ENCODE assay signal across 8 mouse cellular contexts in the genomic region with DNA sequence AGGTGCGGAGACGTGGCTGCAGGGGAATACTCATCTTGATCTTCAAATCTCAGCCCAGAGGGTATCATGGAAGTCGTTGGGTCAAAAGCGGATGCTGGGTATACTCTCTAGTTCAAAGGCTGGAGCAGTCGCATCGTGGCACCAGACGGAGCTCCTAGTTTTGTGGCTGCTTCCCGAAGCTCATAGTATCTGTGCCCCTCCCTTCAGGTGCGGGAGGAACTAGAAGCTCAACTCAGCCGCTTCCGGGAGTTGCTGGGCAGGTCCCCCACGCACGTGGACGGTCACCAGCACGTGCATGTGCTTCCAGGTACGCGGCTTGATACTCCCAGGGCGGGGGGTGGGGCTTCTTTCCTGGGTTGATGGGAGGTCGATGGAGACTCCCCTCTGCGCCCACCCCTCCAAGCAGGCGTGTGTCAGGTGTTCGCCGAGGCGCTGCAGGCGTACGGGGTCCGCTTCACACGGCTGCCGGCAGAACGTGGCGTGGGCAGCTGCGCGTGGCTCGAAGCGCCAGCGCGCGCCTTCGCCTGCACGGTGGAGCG. TPM values are rescaled to one million over a fixed set of nuclear protein-coding genes. Genes with fewer than 3 reads are reported as not detected.
DNase-seq lines count a peak whose midpoint lies in the region; ATAC-seq lines count a peak whose summit lies in the region.

No protein-coding gene starts in this region.

- H3K4me1 ChIP-seq in forebrain, embryonic 14.5 days (ENCODE audit: control insufficient read depth, insufficient read depth, low read length): peaks cover 3% of the 10 kb centered on the region; the same call in 1 of the 2 replicates

- 0 out of 2 replicates have a peak, but pooled peaks cover 7% of the 10 kb centered on the region for H3K27me3 ChIP-seq in forebrain, embryonic 14.5 days (replicated peaks; ENCODE audit: control insufficient read depth, insufficient read depth, low read length)

- no peaks in the 10 kb centered on the region for H3K79me2 ChIP-seq in macrophage (ENCODE audit: inconsistent target)

- no peak overlapping the region for H3K27ac ChIP-seq in forebrain, embryonic 14.5 days (ENCODE audit: low read depth, low read length)
- no peak overlapping the region for H3K27ac ChIP-seq in macrophage

- peaks cover 15% of the 10 kb centered on the region for H3K36me3 ChIP-seq in forebrain, embryonic 14.5 days (ENCODE audit: control insufficient read depth, insufficient read depth, low read length)
- H3K36me3 ChIP-seq in macrophage (ENCODE audit: inconsistent target): 0 out of 2 replicates have a peak, but pooled peaks cover under 1% of the 10 kb centered on the region

- peak overlapping the region; percentile 59 for H3K4me3 ChIP-seq in forebrain, embryonic 14.5 days (ENCODE audit: low read depth, low read length)
- peak overlapping the region; percentile 44 for H3K4me3 ChIP-seq in macrophage (ENCODE audit: inconsistent target)

- intact Hi-C loops in gastrocnemius, postnatal 36 days (cut with DNase I): loop anchor here (5.0 kb wide), 2 partner anchors 60 to 125 kb away; a partner anchor contains a TSS

- peak overlapping the region; percentile 95 for H3K4me2 ChIP-seq in forebrain, embryonic 14.5 days (ENCODE audit: low read length)

- no peaks in the 10 kb centered on the region for H3K9me3 ChIP-seq in forebrain, embryonic 14.5 days (replicated peaks; ENCODE audit: control insufficient read depth, low read length)

- DNase-seq in layer of hippocampus, adult 9-11 months: peak; percentile 20
- DNase-seq in layer of hippocampus, adult 9-10 months (ENCODE audit: low spot score): no peak
- peak; percentile 58 for DNase-seq in ZHBTc4 (ENCODE audit: low read depth, low spot score)
- DNase-seq in forebrain, embryonic 14.5 days (ENCODE audit: low spot score): peak; percentile 34
- peak; percentile 23 to 36 for DNase-seq in kidney, postnatal 36 days
- DNase-seq in right cerebral cortex, postnatal 25 days: peak; percentile 50
- DNase-seq in gastrocnemius, postnatal 36 days: no peak

- peak overlapping the region; percentile 65 for H3K9ac ChIP-seq in forebrain, embryonic 14.5 days (ENCODE audit: low read length)

- ATAC-seq in forebrain, embryonic 14.5 days: peak; percentile 40

- WGBS in forebrain, embryonic 14.5 days: 1% methylated on average over 41 of the region's 41 CpGs
- WGBS in macrophage (ENCODE audit: missing documents): 7% methylated on average over 41 of the region's 41 CpGs

RNA-seq across cellular contexts. Expression of a gene that starts 0.4 kb away (rescaled TPM):
- polyA plus RNA-seq in forebrain, embryonic 14.5 days (2014; fragmentation: Nextera tagmentation; extraction: Ambion mirVana): 0.66 and 1.4 TPM in 2 replicates
- 1 to 10 TPM in 9 of 26 experiments, under 1 TPM in 17; 0.20 to 2.2 (median 0.70) TPM for total RNA-seq in macrophage (2018; cell fraction: chromatin; rRNA removed)
- under 1 TPM in 14 of 26 experiments, not detected in 12; 0.03 to 0.32 (median 0.05) TPM for total RNA-seq in macrophage (2018; cell fraction: cytosol; rRNA removed)
- total RNA-seq in macrophage (2018; cell fraction: nucleus; rRNA removed): 1 to 10 TPM in 6 of 26 experiments, under 1 TPM in 18, not detected in 2; 0.36 to 1.8 (median 0.62) TPM
- 0.03 to 0.11 TPM in 2 of 3 replicates, not detected in the other for polyA plus RNA-seq in macrophage (2018)
- under 1 TPM in 1 of 2 experiments, not detected in 1; 0.26 TPM for total RNA-seq in gastrocnemius, postnatal 36 days (2021)

RNA-seq across cellular contexts. Expression of a gene that starts 3.0 kb away (rescaled TPM):
- polyA plus RNA-seq in forebrain, embryonic 14.5 days (2014; fragmentation: Nextera tagmentation; extraction: Ambion mirVana): 25.1 and 28.7 TPM in 2 replicates
- 1 to 10 TPM in 13 of 26 experiments, under 1 TPM in 8, not detected in 5; 0.44 to 4.1 (median 1.3) TPM for total RNA-seq in macrophage (2018; cell fraction: chromatin; rRNA removed)
- total RNA-seq in macrophage (2018; cell fraction: cytosol; rRNA removed): 1 to 10 TPM; 1.3 to 3.9 (median 2.1) TPM
- 1 to 10 TPM in 14 of 26 experiments, under 1 TPM in 12; 0.35 to 9.0 (median 1.0) TPM for total RNA-seq in macrophage (2018; cell fraction: nucleus; rRNA removed)
- 1.3 to 7.1 TPM (median 2.0 TPM) in 3 replicates for polyA plus RNA-seq in macrophage (2018)
- total RNA-seq in gastrocnemius, postnatal 36 days (2021): under 1 TPM in 1 of 2 experiments, not detected in 1; 0.20 TPM

RNA-seq across cellular contexts. Expression of a gene that starts 15.3 kb away (rescaled TPM):
- polyA plus RNA-seq in forebrain, embryonic 14.5 days (2014; fragmentation: Nextera tagmentation; extraction: Ambion mirVana): 33.3 and 40.9 TPM in 2 replicates
- total RNA-seq in macrophage (2018; cell fraction: chromatin; rRNA removed): 1 to 10 TPM in 22 of 26 experiments, under 1 TPM in 3, not detected in 1; 0.90 to 5.5 (median 2.0) TPM
- total RNA-seq in macrophage (2018; cell fraction: cytosol; rRNA removed): 10 to 100 TPM; 39.8 to 84.0 (median 63.6) TPM
- 10 to 100 TPM in 25 of 26 experiments, 1 to 10 TPM in 1; 8.7 to 57.6 (median 26.1) TPM for total RNA-seq in macrophage (2018; cell fraction: nucleus; rRNA removed)
- 56.1 to 133 TPM (median 86.1 TPM) in 3 replicates for polyA plus RNA-seq in macrophage (2018)
- 1 to 10 TPM; 3.8 to 4.8 TPM for total RNA-seq in gastrocnemius, postnatal 36 days (2021)

RNA-seq across cellular contexts. Expression of a gene that starts 22.5 kb away (rescaled TPM):
- polyA plus RNA-seq in forebrain, embryonic 14.5 days (2014; fragmentation: Nextera tagmentation; extraction: Ambion mirVana): 21.5 and 27.6 TPM in 2 replicates
- 1 to 10 TPM in 20 of 26 experiments, not detected in 6; 1.4 to 8.9 (median 2.4) TPM for total RNA-seq in macrophage (2018; cell fraction: chromatin; rRNA removed)
- 1 to 10 TPM in 11 of 26 experiments, under 1 TPM in 15; 0.22 to 1.9 (median 0.87) TPM for total RNA-seq in macrophage (2018; cell fraction: cytosol; rRNA removed)
- total RNA-seq in macrophage (2018; cell fraction: nucleus; rRNA removed): 10 to 100 TPM in 1 of 26 experiments, 1 to 10 TPM in 15, under 1 TPM in 2, not detected in 8; 0.63 to 24.9 (median 1.8) TPM
- polyA plus RNA-seq in macrophage (2018): 1.1 to 4.8 TPM (median 2.5 TPM) in 3 replicates
- total RNA-seq in gastrocnemius, postnatal 36 days (2021): under 1 TPM in 1 of 2 experiments, not detected in 1; 0.92 TPM

RNA-seq across cellular contexts. Expression of a gene that starts 36.4 kb away (rescaled TPM):
- polyA plus RNA-seq in forebrain, embryonic 14.5 days (2014; fragmentation: Nextera tagmentation; extraction: Ambion mirVana): 146 and 153 TPM in 2 replicates
- 100 to 1,000 TPM; 145 to 357 (median 244) TPM for total RNA-seq in macrophage (2018; cell fraction: chromatin; rRNA removed)
- total RNA-seq in macrophage (2018; cell fraction: cytosol; rRNA removed): 10 to 100 TPM; 48.8 to 75.2 (median 63.5) TPM
- total RNA-seq in macrophage (2018; cell fraction: nucleus; rRNA removed): 100 to 1,000 TPM in 16 of 26 experiments, 10 to 100 TPM in 10; 62.7 to 207 (median 106) TPM
- polyA plus RNA-seq in macrophage (2018): 57.9 to 116 TPM (median 63.8 TPM) in 3 replicates
- 10 to 100 TPM; 23.2 to 29.4 TPM for total RNA-seq in gastrocnemius, postnatal 36 days (2021)

Comparison
In these comparisons a context has a peak if more than half of its experiments do, and no peak if none do; other contexts are left out.
1. DNase-seq: peak in layer of hippocampus, adult 9-11 months (single experiment), ZHBTc4 (single experiment), forebrain, embryonic 14.5 days (single experiment), kidney, postnatal 36 days (2 of 2) and right cerebral cortex, postnatal 25 days (single experiment); none in layer of hippocampus, adult 9-10 months (single experiment) and gastrocnemius, postnatal 36 days (0 of 2).